Mouse (Mus musculus) bone marrow, adult 2 months (tissue): ENCODE results near the gene Aldh4a1. TPM values are rescaled to one million over a fixed set of nuclear protein-coding genes. Genes with fewer than 3 reads are reported as not detected.

Experiments used
- H3K27ac ChIP-seq: fragments of 200-500 bp; 2 replicates; pipeline ENCODE4 v1.5.1; 2012; ENCODE audit warnings: low read depth, mild to moderate bottlenecking, control low read depth, inconsistent platforms, low read length; ENCODE audit not compliant: control insufficient read depth, poor library complexity, insufficient read depth
- H3K4me1 ChIP-seq: fragments of 200-500 bp; 2 replicates; pipeline ENCODE4 v1.6.1; 2011; ENCODE audit warnings: low read length; ENCODE audit not compliant: control insufficient read depth, insufficient read depth
- H3K4me3 ChIP-seq: fragments of 200-500 bp; replicated peaks from 2 replicates; pipeline ENCODE3; 2011; ENCODE audit warnings: mild to moderate bottlenecking, low read depth, low read length, control low read depth; ENCODE audit not compliant: control insufficient read depth
- CTCF ChIP-seq: fragments of 200-500 bp; IDR thresholded peaks from 2 replicates; pipeline ENCODE4 v1.5.1; 2011; ENCODE audit warnings: low read length, control low read depth; ENCODE audit not compliant: control insufficient read depth, insufficient read depth
- POLR2A ChIP-seq: fragments of 200-500 bp; IDR thresholded peaks from 2 replicates; pipeline ENCODE4 v1.6.1; 2011; ENCODE audit warnings: low read depth, mild to moderate bottlenecking, control low read depth, low read length, borderline replicate concordance; ENCODE audit not compliant: control insufficient read depth
- WGBS: fragments of 180-500 bp; shearing (Covaris S2); methylation state at CpG from one replicate; pipeline ENCODE4 v1.1.7; 2018; 5-methylcytosine and 5-hydroxymethylcytosine counted together
- polyA plus RNA-seq: library from polyadenylated mRNA; stranded (reverse); fragments of >200 nt; gene quantifications from 2 replicates; pipeline ENCODE4 v1.2.4, GENCODE M21; 2011; ENCODE audit warnings: low replicate concordance; ENCODE audit not compliant: missing spikeins, insufficient read depth, insufficient read length

Aldh4a1 gene
- polyA plus RNA-seq, 1 experiment = 17.2 TPM

DNA sequence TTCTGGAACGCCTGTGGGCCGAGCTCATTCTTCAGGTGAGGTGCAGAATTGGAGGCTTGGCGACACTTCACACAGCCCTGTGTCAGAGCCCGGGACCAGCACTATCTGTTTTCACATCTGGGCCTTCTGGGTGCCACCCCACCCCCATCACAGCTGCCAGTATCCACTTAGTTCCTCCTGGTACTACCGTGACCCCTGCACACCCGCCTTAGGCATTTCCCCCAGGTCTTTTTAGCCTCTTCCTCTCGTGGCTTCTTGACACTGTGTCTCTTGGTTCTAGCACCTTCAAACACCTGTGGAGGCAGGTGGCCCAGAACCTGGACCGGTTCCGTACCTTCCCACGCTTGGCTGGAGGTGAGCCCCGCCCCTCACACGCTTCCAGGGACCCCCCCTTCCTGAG lies 17.7 kb downstream of the Aldh4a1 start:
- no peak for TF ChIP-seq POLR2A
- TF ChIP-seq CTCF = no peak
- Histone ChIP-seq H3K4me3 (no peak overlapping the region), H3K4me1 (peaks cover 1% of the 10 kb centered on the region), H3K27ac (no peak overlapping the region)
- 20% methylated on average over 12 of the region's 12 CpGs for WGBS

DNA sequence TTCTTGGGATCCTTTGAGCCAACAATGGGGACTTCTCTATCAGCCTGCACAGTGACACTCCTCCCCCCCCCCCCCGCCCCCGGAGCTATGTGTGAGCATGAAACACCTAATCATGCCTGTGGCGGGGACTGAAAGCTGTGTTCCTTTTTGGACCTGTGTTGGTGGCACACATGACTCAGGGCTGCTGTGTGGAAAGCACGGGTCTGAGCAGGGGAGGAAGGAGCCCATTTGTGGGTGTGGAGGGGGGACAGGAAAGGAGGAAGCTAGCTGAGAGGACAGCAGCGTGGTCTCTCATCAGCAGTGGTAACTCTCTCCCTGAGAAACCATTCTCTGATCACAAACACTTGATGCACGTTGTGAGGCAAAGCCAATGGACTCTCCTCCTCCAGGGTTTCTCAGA lies 18.1 kb downstream of the Aldh4a1 start:
- Histone ChIP-seq H3K27ac (no peak overlapping the region), H3K4me3 (no peak overlapping the region), H3K4me1 (peaks cover 1% of the 10 kb centered on the region)
- TF ChIP-seq CTCF = no peak
- TF ChIP-seq POLR2A = no peak
- 8% methylated on average over 6 of the region's 6 CpGs for WGBS

DNA sequence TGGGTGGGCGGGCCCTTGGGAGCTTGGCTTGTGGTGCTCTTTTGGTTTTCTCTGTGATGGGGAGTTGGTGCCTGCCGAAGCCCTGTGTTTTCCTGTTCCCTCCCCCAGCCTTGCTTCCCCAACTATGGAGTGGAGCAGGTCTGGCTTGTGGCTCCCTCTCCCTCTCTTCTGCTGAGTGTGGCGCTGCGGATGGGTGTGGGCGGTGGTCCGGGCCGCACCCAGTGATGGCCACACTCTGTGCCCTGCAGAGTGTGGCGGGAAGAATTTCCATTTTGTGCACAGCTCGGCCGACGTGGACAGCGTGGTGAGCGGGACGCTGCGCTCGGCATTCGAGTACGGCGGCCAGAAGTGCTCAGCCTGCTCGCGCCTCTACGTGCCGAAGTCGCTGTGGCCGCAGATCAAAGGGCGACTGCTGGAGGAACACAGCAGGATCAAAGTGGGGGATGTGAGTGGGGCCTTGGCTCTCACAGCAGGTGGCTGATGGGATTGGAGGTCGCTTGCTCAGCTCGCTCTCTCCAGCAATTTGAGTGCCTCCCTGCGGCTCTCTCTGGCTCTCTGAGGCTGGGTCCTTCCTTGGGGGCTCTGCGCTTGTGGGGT lies 19.3 kb downstream of the Aldh4a1 start:
- WGBS = 62% methylated on average over 30 of the region's 30 CpGs
- TF ChIP-seq POLR2A = no peak
- Histone ChIP-seq H3K4me3 (no peak overlapping the region), H3K27ac (no peak overlapping the region), H3K4me1 (peaks cover 1% of the 10 kb centered on the region)

DNA sequence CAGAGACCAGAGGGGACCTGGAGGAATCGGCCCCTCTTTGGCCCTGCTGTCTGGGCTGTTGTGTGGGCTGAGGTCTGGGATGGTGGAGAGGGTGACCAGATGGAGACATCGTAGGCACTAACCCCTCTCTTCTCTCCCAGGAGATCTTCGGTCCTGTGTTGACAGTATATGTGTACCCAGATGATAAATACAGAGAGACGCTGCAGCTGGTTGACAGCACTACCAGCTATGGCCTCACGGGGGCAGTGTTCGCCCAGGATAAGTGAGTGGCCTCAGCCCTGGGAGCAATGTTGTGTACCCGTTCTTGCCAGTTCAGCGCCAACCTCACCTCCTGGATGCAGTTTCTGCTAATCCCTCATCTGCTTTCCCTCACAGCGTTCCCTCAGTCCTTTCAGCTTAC lies 21.3 kb downstream of the Aldh4a1 start:
- TF ChIP-seq POLR2A (no peak), CTCF (peak; percentile 96)
- no peak overlapping the region for H3K4me3 ChIP-seq
- H3K27ac ChIP-seq = no peak overlapping the region
- peaks cover 1% of the 10 kb centered on the region for H3K4me1 ChIP-seq
- WGBS = 19% methylated on average over 9 of the region's 9 CpGs

DNA sequence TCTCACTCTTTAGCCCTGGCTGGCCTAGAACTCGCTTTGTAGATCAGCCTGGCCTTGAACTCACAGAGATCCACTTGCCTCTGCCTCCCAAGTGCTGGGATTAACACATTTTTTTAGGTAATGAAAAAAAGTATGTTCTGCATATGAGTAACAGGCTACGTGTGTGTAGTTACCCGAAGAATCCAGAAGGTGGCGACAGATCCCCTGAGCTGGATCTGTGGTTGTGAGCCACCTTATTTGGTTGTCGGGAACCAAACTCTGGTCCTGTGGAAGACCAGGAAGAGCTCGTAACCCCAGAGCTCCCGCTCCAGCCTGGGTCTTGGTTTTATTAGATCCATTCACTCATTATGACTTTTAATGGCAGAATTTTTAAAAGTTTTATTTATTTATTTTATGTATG lies 24.2 kb downstream of the Aldh4a1 start:
- TF ChIP-seq POLR2A (no peak), CTCF (peak; percentile 31; the same call in 1 of the 2 replicates)
- Histone ChIP-seq H3K4me1 (no peaks in the 10 kb centered on the region), H3K4me3 (no peak overlapping the region), H3K27ac (no peak overlapping the region)
- WGBS = 86% methylated on average over 7 of the region's 7 CpGs

DNA sequence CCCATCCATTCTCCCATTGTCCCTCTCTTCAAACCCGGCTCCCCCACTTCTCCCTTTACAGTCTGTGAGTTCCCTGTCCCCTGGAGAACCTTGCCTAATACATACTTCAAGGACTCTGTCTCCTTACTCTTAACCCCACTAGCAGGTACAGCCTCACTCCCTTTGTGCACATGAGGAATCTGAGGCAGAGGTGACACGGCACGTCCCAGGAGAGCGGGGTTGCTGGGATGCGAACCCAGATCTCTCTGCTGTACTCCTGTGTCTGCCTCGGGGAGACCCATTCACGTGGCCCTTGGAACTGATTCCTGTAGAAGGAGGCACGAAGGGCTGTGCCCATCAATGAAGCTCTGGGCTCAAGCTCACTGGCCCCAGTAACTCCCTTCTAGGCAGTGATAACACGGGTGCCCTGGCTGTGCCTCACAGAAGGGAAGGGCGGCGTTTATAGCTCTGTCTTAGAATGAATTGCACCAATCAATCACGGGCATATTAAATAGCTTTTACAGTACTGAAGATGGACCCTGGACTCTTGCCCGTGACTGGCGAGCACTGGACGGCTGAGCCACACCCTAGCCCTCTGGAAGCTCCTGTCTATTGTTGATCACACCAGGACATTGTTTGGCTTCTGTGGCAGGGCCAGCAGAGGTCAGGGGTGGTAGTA lies 27.5 kb downstream of the Aldh4a1 start:
- 79% methylated on average over 15 of the region's 15 CpGs for WGBS
- Histone ChIP-seq H3K4me3 (no peak overlapping the region), H3K4me1 (no peaks in the 10 kb centered on the region), H3K27ac (no peak overlapping the region)
- no peak for TF ChIP-seq CTCF
- no peak for TF ChIP-seq POLR2A

DNA sequence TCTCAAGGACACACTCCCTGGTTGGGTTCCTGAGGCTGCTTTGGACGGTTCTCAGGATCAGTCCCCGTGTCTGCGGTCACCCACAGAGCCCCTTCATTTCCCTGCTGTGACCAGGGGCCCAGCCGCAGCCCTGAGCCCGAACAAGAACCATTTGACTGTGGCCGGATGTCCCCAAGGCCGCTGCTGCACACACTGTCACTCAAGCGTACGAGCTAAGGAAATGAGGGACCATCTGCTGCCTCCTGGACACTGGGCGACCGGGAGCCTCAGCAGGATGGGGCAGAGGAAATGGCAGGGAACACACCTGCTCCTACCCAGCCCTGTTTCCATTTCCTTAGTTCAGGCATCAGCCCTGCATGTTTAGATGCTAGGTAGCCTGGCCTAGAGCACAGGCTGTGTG lies 28.2 kb downstream of the Aldh4a1 start:
- TF ChIP-seq POLR2A (no peak), CTCF (no peak)
- 51% methylated on average over 11 of the region's 11 CpGs for WGBS
- Histone ChIP-seq H3K27ac (no peak overlapping the region), H3K4me3 (no peak overlapping the region), H3K4me1 (no peaks in the 10 kb centered on the region)

DNA sequence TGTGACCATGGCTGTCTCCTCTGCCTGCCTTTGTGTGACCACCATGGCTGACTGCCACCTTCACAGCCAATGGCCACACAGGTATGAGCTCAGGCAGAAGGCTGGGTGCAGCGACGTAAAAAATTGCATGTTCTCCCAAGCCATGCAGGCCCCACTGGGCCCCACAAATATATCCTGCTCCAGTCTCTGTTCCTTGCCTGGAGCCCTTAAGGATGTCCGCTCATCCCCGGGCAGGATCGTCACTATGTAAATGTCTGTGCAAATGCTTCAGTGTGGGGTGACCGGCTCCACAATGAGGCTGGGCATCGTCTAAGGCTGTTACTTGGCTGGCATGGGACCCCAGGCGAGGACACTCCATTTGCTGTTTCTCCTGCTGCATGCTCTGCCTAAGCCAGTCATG lies 30.6 kb downstream of the Aldh4a1 start, which contains the start of gene Tas1r2:
Gene Tas1r2 (plus strand): TSS at position 301 of the 400 bp plus-strand sequence.
- 83% methylated on average over 8 of the region's 8 CpGs for WGBS
- Histone ChIP-seq H3K4me1 (no peaks in the 10 kb centered on the region), H3K27ac (no peak within 1 kb of the TSS), H3K4me3 (no peak within 1 kb of the TSS)
- TF ChIP-seq CTCF = no peak
- no peak for TF ChIP-seq POLR2A

DNA sequence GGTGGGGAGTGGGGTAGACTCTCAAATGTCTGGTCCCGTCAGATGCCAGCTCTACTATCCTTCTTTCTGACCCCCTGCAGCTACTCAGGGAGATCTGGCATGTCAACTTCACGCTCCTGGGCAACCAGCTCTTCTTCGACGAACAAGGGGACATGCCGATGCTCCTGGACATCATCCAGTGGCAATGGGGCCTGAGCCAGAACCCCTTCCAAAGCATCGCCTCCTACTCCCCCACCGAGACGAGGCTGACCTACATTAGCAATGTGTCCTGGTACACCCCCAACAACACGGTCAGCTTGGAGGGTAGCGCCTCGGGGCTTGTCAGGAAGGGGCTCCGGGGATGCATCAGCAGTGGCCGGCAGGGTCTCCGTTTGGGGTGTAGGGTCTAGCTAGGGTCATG lies 39.2 kb downstream of the Aldh4a1 start:
- TF ChIP-seq CTCF (no peak), POLR2A (no peak)
- H3K4me3 ChIP-seq = no peak overlapping the region
- whole genome bisulfite sequencing = 84% methylated on average over 14 of the region's 14 CpGs
- H3K4me1 ChIP-seq = no peaks in the 10 kb centered on the region
- H3K27ac ChIP-seq = no peak overlapping the region

DNA sequence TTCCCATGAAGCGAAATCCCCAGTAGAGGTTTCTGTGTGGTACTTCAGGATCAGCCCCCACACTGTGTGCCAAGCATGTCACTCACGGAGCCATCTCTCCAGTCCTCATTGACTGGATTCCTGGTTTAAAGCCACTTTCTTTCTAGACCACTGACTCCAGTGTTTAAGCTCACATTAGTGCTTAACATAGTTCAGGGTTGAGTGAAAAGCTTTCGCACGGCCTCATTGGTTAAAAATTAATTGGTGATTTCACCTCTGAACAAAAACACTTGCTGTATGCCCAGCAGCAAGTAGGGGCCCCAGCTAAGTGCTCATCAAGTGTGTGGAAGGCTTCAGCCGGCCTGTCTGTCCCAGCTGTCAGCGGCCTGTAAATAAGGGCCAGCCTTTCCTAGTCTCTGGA lies 45.0 kb downstream of the Aldh4a1 start:
- WGBS = 81% methylated on average over 6 of the region's 6 CpGs

More for the DNA sequence above, 45.0 kb downstream of the Aldh4a1 start:
- TF ChIP-seq POLR2A (no peak), CTCF (no peak)
- Histone ChIP-seq H3K4me1 (no peaks in the 10 kb centered on the region), H3K4me3 (no peak overlapping the region), H3K27ac (no peak overlapping the region)
